Mouse (Mus musculus) left cerebral cortex, postnatal 4 days (tissue): ENCODE measurements around the gene Cntfr. TPM values are rescaled to one million over a fixed set of nuclear protein-coding genes. Genes with fewer than 3 reads are reported as not detected.
"Not testable (repeated sequence)": the region's sequence is repeated elsewhere in the genome, so short reads cannot be mapped to it uniquely, and the experiment has no call there.

Experiments used
- DNase-seq: peaks from one replicate; pipeline ENCODE4 v3.0.0-alpha.2; 2022
- intact Hi-C: fragments of 180-260 bp; cut with DNase I; formaldehyde crosslinking; loops from one replicate; pipeline ENCODE4 v1.15.1; 2025
- total RNA-seq, 2 experiments: library from RNA; stranded (reverse); gene quantifications; 2 replicates each; pipeline ENCODE4 v1.2.3; 2021

Gene Cntfr
- total RNA-seq, 2 experiments from 2014 or later = 60.5 to 61.7 TPM

DNA sequence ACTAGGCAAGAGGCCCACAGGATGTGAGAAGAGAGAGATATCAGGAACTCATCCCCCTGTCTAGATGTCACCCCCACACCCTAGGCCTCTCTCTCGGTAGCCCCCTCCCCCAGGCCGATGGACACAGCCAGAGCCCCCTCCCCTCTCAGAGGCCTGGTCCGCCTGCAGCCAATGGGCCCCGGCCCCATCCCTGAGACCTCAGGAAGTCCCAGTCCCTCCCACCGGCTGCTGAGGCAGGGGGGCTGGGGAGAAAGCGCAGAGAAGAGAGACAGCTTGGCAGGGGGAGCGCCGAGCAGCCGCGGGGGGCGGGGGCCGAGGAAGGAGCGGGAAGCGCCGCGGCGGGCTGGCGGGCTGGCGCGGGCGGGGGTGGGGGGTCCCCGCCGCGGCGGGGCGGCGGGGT is 13.6 kb downstream of the Cntfr start:
- intact Hi-C loops = not testable (repeated sequence)
- peak; percentile 44 for DNase-seq

GRCm38 (mm10) chr4:41682789-41683188 is 14.1 kb downstream of the Cntfr start:
- intact Hi-C loops = no loop called here
- no peak for DNase-seq

DNA sequence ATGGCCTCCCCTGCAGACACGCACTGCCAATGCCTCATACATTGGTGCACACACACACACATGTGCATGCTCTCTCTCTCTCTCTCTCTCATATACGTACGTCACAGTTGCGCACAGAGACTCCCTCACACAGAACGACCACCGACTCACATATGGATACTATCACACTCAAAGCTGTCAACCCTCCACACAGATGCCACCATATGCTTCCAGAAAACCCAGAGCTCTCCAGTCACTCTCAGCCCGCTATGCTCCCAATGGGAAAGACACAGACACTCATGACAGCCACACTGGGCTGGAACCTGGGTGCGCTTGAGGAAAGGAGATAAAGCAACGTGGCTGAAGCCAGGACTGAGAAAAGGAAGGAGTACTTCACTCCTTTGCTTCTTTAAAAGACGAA is 14.9 kb downstream of the Cntfr start:
- intact Hi-C loops = no loop called here
- DNase-seq = no peak

- intact Hi-C loops = no loop called here
- no peak for DNase-seq
Measured at GRCm38 (mm10) chr4:41681176-41681575, 15.7 kb downstream of the Cntfr start.

DNA sequence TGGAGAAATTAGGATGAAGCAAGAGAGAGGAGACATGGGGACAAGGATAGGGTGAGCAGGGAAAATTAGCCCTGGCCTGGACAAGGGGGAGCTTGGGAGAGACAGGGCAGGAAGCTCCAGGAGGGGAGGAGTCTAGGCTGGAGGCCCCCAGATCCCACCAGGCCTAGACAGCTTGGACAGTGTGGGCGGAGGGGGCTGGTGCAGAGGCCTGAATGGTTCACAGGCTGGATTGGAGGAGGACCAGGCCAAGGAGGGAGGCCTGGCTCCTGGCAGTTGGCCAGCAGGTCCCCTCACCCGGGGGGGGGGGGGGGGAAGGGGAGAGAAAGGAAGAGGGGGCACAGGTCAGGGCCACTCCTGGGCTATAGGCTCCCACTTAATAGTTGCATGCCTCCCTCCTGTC is 17.6 kb downstream of the Cntfr start:
- intact Hi-C loops = no loop called here
- DNase-seq = no peak

GRCm38 (mm10) chr4:41678863-41679262 is 18.0 kb downstream of the Cntfr start:
- intact Hi-C loops = no loop called here
- DNase-seq = no peak

- intact Hi-C loops = no loop called here
- DNase-seq = peak; percentile 81
Measured at GRCm38 (mm10) chr4:41677006-41677629, 19.8 kb downstream of the Cntfr start.

GRCm38 (mm10) chr4:41676248-41677005 is 20.5 kb downstream of the Cntfr start:
- intact Hi-C loops = no loop called here
- DNase-seq = peak; percentile 58

GRCm38 (mm10) chr4:41673186-41673585 is 23.7 kb downstream of the Cntfr start:
- DNase-seq = no peak
- intact Hi-C loops = no loop called here

- intact Hi-C loops = no loop called here
- peak; percentile 41 for DNase-seq
Measured at GRCm38 (mm10) chr4:41672522-41672963, 24.3 kb downstream of the Cntfr start.

- intact Hi-C loops = no loop called here
- peak; percentile 55 for DNase-seq
Measured at GRCm38 (mm10) chr4:41671963-41672480, 24.9 kb downstream of the Cntfr start.

DNA sequence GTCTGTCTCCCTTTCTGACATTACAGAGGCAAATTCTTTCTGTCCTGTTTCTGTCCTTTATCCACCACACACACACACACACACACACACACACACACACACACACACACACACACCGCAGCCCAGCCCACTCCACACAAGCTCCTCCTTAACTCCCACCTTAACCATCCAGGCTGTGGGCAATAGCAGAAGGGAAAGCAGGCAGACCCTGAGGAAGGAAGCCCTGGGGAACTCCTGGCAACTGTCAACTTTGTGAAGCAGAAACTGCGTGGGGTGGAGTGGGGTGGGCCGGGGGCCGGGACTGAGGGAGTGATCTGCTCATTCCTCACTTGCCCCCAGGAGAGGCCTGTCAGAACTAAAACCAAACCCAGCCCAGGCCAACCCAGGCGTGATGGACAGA is 25.4 kb downstream of the Cntfr start:
- no peak for DNase-seq
- intact Hi-C loops = no loop called here

DNA sequence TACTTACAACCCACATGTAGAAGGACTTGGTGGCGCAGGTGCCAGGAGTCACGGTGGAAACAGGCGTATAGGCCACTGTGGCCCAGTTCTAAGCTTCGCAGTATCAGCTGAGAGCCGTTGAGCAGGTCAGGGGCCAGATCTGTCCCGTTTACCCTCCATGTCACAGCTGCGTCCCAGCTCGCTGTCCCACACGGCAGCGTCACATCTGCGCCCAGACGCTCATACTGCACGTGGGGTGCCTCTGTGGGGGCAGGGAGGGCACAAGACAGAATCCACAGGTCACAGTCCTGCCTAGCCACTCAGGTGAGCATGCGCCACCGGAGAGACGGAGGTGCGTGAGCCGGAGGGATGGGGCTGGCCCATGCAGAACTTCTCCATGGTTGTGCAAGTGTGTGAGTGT is 26.1 kb downstream of the Cntfr start:
- no peak for DNase-seq
- intact Hi-C loops = no loop called here

DNA sequence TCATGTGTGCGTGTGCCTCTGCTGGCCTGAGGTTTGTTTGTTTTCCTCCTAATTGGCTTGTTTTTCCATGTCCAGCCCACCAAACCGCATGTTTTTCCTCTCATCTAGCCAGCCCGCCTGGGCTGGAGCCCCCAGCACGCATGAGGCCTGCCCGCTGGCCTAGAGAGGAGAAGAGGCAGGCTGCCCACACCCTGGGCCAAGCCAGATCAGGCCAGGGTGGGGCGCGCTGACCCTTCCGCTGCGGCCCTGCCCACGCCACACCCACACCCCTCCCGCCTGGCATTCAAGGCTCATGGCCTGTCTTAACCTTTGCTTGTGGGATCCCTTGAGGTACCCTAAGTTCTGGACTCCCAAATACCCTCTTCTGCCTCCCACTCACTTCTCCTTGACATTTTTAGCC is 30.2 kb downstream of the Cntfr start:
- no peak for DNase-seq
- intact Hi-C loops = no loop called here

DNA sequence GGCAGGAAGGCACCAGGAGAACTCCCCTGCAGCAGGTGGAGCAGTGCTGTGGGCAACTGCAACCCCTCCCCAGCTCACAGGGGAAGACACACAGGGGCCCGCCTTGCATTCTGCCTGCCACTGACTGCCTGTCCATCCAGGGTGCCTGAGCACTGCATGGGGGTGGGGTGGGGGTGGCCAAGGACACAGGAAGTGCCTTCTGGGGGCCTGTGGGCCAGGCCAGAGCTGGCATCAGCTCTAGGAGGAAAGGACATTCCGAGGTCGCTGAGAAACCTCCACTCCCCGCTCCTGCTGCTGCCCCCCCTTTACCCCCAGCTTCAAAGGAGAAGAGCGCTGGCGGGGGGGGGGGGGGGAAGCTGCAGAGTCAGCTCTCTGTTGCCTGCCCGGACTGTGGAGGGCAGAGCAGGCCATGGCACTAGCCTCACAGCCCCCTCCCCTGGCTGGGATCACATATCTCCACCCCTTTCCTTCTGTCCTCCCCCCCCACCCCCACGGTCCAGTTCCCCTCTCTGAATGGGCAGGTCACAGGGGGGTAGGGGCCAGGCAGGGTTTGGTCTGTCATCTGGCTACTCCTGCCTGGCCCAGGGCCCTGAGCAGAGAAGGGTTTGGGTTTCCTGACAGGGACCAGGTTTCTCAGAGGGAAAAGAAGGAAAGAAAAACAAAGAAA is 31.7 kb downstream of the Cntfr start:
- no peak for DNase-seq
- intact Hi-C loops = no loop called here

DNA sequence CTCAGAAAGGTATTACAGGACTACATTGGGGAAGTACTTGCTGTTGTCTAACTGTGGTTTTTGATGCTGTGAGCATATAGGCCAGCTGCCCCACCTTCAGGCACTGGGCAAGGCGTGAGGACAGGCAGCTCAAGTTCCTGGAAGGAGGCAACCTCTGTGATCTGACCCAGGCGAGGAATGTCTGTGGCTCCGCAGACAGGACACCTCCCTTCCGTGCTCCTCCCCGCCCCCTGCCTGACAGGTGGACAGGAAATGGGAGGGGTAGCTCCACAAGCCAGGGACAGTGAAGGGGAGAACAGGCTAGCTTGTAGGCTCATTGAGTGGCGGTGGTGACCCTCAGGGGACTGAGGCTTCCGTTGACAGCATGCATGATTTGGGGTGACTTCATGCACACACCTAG is 32.4 kb downstream of the Cntfr start:
- intact Hi-C loops = no loop called here
- DNase-seq = no peak

- DNase-seq = no peak
- intact Hi-C loops = no loop called here
Measured at GRCm38 (mm10) chr4:41663614-41664013, 33.3 kb downstream of the Cntfr start.

DNA sequence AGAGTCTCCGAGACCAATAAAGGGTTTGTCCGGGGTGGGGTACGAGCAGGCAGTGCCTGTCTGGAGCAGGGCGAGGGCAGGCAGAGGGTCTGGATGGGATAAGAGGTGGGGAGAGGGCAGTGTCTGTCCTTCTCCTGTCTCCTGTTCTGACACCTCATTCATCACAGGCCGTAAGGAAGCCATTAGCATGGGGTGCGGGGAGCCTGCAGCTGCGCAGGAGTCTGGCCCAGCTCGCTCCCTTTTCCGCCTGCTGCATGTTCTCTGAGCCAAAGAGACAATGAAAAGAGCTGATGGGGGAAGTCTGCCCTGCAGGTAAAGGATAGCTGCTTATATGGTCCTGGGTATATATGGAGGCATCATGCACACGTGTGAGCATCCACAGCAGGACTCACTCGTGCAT is 34.2 kb downstream of the Cntfr start:
- intact Hi-C loops = no loop called here
- DNase-seq = no peak

DNA sequence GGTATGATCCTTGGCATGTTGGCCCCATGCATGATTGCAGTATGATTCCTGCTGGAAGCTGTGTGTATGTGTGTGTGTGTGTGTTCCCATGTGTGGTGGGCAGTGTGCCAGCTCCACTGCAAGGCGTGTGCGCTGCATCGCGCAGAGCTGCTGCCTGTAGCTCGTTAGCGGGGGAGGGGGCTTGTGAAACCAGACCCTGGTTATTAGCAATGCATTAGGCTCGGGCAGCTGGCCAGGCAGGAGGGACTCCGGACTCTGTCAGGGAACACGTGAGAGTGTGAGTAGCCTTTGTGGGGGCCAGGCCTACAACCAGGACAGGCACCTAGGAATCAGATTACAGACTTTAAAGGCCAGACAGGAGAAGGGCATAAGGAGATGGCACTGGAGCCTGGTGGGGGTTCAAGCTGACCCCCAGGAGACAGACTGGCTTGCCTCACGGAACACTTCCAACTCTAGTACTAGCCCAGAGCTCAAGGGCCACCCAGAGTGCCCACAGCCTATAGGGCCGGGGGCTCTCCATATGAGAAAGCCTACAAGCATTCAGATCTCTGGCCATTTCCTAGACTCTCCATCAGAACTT is 35.9 kb downstream of the Cntfr start:
- peak; percentile 59 for DNase-seq
- intact Hi-C loops = no loop called here

DNA sequence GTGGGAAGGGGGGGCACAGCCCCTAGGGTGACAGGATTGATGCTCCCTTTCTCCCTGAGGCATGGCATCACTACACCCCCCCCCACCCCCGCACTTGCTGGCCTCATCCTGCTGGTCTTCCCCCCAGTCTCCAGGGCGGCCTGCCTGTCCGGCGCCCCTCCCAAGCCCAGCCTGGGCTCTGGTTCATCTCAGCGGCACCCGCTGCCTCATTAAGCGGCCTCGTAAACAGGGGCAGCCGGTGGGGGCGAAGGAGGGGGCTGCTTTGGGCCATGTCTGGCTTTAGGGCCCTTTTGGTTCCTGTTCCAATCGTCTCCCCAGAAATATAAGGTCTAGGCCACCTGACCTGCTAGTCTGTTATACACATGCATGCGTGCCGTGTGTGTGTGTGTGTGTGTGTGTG is 37.3 kb downstream of the Cntfr start:
- intact Hi-C loops = no loop called here
- no peak for DNase-seq
